Mouse (Mus musculus) left cerebral cortex, adult 9 months (tissue): ENCODE measurements around the gene Lrrc61.
A peak's percentile ranks its signal among the peaks of the same experiment; 100 is the strongest.

Source experiments
- DNase-seq, 2 experiments: peaks; one replicate each; pipeline ENCODE4 v3.0.0; 2022; ENCODE audit warnings: low spot score in 2 of 2

Gene Lrrc61

DNA sequence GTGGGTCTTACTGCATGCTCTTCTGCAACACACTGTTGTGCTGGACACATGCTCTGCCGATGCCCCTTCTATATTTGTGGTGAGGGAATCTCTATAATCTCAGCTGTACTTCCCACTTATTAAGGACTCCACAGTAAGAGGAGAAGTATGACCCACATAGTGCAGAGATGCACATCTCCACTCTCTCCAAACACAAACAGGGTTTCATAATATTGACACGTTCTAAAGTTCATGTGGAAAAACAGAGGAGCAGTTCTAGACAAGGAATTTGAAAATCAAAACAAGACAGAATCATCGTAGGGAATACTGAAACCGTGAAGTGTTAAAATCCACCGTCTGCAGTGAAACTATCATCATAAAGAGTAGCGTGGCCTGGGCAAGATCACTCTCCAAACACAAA is 37.3 kb downstream of the Lrrc61 start:
- no peak for DNase-seq

DNA sequence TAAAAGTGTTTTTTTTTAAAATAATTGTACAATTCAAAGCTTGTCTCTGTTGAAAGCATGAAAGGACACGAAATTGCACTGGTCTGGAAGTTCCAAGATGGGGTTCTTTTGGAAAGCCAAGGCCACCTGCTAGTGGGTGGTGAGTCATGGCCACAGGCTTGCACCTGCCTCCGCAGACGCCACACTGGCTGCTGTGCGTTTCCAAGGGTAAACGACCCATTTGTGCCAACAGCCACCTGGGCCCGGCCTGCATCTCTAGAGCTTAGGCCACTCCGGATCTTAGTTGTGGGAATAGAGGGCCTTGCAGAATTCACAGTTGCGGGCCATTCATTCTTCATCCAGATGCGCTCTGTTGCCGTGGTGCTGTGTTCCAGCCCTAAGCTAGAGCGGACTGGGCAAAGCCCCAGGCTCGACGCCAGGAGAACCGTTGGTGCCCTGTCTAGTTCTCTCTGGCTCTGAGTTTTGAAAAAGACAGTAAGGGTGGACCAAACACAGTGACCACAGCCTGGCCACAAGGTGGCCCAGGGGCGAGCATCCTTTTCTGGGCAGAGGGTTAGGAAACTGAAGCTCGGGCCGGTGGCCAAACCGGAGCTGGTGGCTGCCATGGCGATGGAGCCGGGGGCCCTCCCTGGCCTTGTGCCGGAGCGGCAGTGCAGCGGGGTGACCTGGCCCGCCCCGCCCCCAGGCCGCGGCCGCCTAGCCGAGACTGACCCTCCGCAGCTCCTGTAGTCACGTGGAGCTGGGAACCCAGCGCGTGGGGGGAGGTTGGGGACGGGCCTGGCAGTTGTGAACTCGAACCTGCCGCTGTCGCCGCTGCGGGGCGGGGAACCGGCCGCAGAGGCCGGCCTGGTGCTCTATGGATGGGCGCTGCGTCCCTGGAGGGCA is 38.8 kb downstream of the Lrrc61 start, which contains the start of the genes Repin1 and Gm44965:
TSS of gene Repin1 (plus strand) at position 726 of the 885 bp plus-strand sequence.
TSS of gene Gm44965 (plus strand) at position 784 of the 885 bp plus-strand sequence.
- DNase-seq: peak; percentile 79 to 92

DNA sequence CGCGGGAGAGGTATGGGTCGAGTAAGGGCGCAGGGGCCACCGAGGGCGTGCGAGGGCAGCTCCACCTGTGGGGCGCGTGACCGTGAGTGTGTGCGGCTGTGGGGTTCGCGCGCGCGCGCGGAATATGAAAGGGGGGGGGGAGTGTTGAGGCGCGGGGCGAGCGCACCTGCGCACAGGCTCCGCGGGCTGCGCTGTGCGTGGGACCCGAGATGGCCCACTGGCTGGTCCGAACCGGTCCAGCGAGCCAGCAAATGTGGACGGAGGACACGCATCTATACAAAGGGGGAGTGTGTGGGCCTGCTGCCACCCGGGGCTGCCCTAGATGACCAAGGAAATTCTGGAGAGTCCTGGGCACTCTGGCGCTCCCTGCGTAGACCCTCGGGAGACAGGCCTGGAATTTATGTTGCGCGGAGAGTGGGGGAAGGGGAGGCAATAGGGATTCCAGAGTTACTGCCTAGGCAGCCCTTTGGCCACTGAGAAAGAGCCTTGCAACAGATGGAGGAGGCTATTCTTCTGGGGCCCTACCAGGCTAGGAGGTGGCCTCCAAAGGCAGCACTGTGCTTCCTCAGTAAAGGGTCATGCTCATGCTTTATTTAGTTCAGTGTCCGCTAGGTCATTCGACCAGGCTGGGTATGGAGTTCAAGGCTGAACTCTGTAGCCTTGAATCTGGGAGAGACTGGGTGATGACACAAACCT is 39.6 kb downstream of the Lrrc61 start:
- DNase-seq: no peak

DNA sequence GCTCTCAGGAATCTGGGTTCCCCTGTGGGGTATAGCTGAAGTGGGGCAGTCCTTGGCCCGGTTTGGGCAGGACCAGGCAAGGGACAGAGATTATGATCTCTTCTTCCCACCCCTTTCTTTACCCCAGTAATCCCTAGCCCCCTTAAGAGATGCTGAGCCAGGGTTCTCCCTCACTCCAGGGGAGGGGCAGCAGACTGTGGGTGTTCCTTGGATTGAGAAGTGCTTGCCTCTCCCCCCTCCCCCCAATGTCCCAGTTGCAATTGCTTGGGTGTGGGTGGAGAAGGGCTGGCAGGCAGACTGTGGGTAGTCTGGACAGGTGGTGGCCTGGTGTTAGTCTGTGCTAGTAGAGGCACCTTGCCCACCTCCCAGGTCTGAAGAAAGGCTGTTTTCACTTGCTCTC is 40.7 kb downstream of the Lrrc61 start:
- DNase-seq: no peak

DNA sequence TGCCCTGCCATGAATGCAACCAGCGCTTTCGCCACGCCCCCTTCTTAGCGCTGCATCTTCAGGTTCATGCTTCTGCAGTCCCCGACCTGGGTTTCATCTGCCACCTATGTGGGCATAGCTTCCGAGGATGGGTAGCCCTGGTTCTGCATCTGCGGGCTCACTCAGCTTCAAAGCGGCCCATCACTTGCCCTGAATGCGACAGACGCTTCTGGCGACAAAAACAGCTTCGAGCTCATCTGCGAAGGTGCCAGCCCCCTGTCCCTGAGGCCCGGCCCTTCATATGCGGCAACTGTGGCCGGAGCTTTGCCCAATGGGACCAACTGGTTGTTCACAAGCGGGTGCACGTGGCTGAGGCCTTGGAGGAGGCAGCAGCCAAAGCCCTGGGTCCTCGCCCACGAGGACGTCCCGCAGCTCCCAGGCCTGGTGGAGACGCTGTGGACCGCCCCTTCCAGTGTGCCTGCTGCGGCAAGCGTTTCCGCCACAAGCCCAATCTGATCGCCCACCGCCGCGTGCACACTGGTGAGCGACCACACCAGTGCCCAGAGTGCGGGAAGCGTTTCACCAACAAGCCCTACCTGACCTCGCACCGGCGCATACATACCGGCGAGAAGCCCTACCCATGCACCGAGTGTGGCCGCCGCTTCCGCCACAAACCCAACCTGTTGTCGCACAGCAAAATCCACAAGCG is 42.1 kb downstream of the Lrrc61 start:
- DNase-seq: no peak

DNA sequence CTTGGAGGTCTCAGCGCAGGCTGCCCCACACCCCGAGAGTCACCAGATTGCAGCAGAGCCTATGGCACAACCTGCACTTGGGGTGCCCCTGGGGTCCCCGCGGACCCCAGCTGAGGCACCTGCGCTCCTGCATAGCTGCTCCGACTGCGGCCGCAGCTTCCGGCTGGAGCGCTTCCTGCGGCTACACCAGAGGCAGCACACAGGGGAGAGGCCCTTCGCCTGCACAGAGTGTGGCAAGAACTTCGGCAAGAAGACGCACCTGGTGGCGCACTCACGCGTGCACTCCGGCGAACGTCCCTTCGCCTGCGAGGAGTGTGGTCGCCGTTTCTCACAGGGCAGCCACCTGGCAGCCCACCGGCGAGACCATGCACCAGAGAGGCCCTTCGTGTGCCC is 42.6 kb downstream of the Lrrc61 start:
- no peak for DNase-seq

DNA sequence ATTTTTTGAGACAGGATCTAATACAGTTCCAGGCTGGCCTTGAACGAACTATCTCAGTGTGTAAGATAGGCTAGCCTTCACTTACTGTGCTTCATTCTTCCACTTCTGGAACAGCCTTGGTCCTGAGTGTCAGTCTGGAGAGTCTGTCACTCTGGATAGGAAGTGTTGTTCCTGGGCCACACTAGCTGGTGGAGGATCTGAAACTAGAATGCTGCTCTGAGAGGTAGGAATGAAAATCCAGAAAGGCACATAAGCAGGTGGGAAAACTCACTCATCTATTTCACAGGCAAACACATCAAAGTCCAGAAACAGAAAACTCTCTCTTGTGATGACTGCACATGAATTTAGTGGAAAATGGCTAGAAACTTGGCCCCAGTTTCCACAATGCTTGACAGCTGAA is 46.0 kb downstream of the Lrrc61 start:
- DNase-seq: no peak

DNA sequence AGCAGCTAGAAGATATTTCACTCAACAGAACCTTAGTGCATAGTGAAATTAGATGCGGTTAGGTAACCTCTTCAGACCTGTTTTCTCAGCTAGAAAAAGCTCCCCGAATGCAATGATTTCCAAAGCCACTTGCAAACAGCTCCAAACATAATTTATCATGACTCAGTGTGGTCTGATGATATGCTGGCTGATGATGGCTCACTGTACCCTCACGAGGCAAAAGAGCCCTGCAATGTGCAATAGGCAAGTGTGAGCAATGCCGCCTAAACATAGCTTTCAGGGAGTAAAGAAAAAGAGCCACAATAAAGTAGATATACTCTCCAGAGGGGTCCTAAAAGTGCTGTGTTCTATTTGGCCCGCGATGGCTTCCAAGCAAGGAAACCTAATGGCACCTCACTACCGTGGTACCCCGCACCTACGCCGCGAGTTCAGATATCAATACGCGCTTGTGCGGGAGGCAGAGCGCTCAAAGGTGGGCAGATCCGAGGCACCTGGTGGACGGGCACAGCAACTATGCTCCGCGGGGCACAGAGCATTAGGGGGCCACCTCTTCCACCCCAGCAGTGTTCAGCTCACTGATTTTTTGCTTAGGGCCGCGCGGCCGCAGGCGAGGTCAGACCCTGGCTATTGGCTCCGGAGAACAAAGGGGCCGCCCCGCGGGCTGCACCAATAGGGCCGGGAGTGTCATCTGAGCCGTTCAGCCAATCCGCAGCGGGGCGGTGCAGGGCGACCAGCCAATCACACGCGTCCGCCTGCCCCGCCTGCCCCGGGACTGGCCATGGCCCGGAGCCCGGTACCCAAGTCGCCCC is 46.9 kb downstream of the Lrrc61 start, which contains the start of gene Zfp775:
TSS of gene Zfp775 (plus strand) at position 793 of the 809 bp plus-strand sequence.
- DNase-seq: peak; percentile 86 to 96

DNA sequence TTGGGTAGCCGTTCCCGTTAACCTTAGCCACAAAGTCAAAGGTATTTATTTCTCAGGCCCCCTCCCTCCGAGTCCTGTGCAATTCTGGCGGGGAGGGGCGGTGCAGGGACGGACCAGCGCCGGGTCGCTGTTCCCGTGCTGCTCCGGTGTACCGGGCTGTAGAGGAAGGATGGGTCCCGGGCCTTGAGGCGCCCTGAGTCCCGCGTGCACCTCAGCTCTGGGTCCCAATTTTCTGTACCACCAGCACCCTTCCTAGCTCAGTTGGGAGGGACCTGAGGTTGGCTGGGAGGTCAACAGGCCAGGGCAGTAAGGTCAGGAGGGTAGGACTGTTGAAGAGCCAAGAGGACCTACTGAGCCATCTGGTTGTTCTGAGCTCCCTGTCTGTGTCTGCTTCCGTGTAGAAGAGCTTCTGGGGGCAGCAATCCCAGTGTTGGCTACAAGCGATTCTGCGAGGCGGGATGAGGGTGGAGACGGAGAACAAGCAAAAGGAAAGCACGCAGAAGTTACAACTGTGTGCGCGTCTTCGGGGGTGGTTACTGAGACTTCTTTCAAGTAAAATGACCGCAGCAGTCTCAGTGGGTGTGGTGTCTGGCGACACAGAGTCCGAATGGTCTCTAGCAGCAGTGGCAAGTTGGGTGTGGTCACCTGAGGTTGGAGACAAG is 47.6 kb downstream of the Lrrc61 start:
- peak in 1 of 2 experiments; percentile 58 for DNase-seq

DNA sequence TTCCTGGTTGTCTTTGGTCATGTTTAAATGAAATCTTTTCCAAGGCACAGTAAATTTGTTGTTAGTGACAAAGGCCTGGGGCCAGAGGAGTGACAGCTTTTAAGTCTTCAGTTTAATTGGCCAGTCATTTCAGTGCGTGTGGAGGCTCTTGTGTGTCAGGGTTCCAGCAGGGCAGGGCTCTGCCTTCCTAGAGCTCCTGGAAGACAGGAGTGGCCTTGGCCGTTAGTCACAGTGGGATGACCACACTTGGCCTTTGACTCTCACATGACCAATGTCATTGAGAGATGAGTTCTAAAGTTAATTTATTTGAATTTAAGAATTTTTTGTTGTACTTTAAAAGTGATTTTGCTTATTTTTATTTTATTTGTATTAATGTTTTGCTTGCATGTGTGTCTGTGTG is 53.5 kb downstream of the Lrrc61 start:
- DNase-seq: no peak

DNA sequence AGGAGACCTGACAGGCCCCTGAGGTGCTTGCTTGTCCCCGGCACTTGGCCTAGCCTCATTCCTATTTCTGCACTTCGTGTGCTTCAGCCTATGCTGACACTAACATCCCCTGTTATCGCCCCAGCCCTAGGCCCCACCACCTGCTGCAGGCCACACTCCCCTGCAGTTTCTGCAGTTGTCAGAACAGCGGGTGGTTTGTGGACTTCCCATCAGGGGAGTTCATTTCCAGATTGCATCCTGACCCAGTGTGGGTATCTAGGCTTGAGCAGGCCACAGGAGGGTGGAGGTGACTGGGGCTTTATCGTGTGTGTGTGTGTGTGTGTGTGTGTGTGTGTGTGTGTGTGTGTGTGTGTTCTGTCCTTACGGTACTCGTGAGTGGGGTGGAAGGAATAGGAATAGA is 54.9 kb downstream of the Lrrc61 start:
- DNase-seq: no peak

DNA sequence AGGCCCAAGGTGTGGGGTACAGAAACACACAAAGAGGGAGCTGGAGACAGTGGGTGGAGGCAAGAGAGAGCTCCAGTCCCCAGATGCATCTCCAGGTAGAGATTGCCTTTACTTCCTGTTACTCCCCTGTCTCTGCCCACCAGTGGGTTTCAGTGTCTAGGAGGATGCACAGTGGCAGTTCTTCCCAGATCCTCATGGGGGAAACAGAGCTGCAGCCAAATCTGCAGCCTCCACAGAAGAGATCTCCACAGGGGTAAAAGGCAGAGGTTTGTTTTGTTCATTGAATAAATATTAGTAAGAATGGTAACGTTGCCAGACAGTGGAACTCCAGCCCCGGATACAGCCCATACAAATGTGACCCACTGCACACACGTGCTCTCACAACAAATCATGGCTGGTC is 56.1 kb downstream of the Lrrc61 start:
- DNase-seq: no peak

DNA sequence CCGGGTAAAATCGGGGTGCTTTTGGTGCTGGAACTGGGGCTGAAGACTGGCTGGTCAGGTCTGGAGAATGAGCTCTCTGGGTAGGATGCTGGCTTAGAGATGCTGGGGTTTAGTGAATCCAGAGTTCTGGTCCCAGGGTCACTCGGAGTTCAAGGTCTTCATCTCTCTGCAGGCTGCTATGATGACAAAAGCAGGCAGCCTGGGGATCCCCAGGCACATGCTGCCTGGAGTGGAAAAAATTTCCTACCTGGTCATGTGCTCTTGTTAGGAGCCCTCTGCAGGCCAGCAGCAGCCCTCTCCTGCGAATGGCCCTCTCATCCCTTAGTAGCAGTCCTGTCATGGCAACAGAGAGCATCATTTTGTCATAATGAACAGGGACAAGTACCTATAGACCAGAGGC is 58.9 kb downstream of the Lrrc61 start:
- no peak for DNase-seq

DNA sequence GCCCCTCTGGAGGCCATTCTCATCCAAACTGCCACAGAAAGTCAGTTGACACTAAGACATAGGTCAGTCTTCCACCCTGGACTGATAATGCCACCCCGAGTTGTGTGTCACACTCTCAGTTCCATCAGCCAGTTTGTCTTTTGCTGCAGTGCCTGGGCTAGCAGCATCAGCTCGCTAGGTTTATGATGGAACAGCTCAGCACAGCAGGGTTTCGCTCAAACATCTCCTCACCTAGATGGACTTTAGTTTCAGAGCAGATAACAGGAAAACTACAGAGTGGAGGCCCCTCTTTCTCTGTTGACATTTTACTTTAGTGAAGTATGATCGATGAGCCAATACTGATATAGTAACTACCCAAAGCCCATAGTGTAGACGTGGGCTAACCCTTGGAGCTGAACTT is 60.2 kb downstream of the Lrrc61 start:
- DNase-seq: no peak

DNA sequence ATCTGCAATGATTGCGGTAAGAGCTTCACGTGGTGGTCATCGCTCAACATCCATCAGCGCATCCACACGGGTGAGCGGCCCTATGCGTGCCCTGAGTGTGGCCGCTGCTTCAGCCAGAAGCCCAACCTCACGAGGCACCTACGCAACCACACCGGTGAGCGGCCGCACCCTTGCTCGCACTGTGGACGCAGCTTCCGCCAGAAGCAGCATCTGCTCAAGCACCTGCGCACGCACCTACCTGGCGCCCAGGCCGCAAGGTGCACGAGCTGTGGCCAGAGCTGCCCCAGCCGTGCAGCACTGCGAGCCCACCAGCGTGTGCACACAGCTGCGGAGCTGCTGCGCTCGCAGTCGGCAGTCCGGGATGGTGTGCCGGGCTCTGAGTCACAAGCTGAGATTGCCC is 65.4 kb downstream of the Lrrc61 start:
- DNase-seq: no peak
